Mouse (Mus musculus): ENCODE measurements around the gene Zfp605. TPM values are rescaled to one million over a fixed set of nuclear protein-coding genes. Genes with fewer than 3 reads are reported as not detected.
"Not testable (repeated sequence)": the region's sequence is repeated elsewhere in the genome, so short reads cannot be mapped to it uniquely, and the experiment has no call there.

Zfp605 gene
- polyA plus RNA-seq, 1 experiment from 2014 or later = 5.8 TPM

- H3K36me3 ChIP-seq = peaks cover 38% of the 10 kb centered on the region
- 13% methylated on average over 34 of the region's 34 CpGs for WGBS
- H3K27me3 ChIP-seq = no peaks in the 10 kb centered on the region
- peak; percentile 9; the same call in 1 of the 2 replicates for ATAC-seq (ENCODE audit: borderline replicate concordance, extremely low read depth, low FRiP score, low TSS enrichment)
- no peak overlapping the region for H3K27ac ChIP-seq
- H3K4me2 ChIP-seq = peak overlapping the region; percentile 69
- peaks cover 41% of the 10 kb centered on the region for H3K4me1 ChIP-seq
- peak overlapping the region; percentile 35 for H3K4me3 ChIP-seq
- no peaks in the 10 kb centered on the region for H3K9me3 ChIP-seq
- H3K9ac ChIP-seq = 0 out of 2 replicates have a peak overlapping the region, but pooled peaks have one; percentile 19
Measured at GRCm38 (mm10) chr5:110101716-110102347, 8.1 kb upstream of the Zfp605 start.

- Histone ChIP-seq H3K4me2 (no peak overlapping the region; the same call in 1 of the 2 replicates), H3K27ac (no peak overlapping the region), H3K9ac (no peak overlapping the region), H3K36me3 (peaks cover 38% of the 10 kb centered on the region), H3K9me3 (no peaks in the 10 kb centered on the region), H3K27me3 (no peaks in the 10 kb centered on the region), H3K4me3 (no peak overlapping the region), H3K4me1 (peaks cover 43% of the 10 kb centered on the region)
- WGBS = 85% methylated on average over 13 of the region's 13 CpGs
- no peak for ATAC-seq (ENCODE audit: borderline replicate concordance, extremely low read depth, low FRiP score, low TSS enrichment)
Measured at GRCm38 (mm10) chr5:110102429-110102828, 7.5 kb upstream of the Zfp605 start.

- WGBS = 92% methylated on average over 19 of the region's 19 CpGs
- no peak overlapping the region for H3K4me3 ChIP-seq
- H3K9ac ChIP-seq = no peak overlapping the region
- peaks cover 38% of the 10 kb centered on the region for H3K36me3 ChIP-seq
- no peak overlapping the region for H3K27ac ChIP-seq
- ATAC-seq (ENCODE audit: borderline replicate concordance, extremely low read depth, low FRiP score, low TSS enrichment) = no peak
- H3K9me3 ChIP-seq = no peaks in the 10 kb centered on the region
- H3K27me3 ChIP-seq = no peaks in the 10 kb centered on the region
- peaks cover 43% of the 10 kb centered on the region for H3K4me1 ChIP-seq
- H3K4me2 ChIP-seq = no peak overlapping the region
Measured at GRCm38 (mm10) chr5:110102853-110103625, 6.9 kb upstream of the Zfp605 start.

GRCm38 (mm10) chr5:110103901-110104615 is 5.8 kb upstream of the Zfp605 start:
- Histone ChIP-seq H3K36me3 (peaks cover 38% of the 10 kb centered on the region), H3K27ac (no peak overlapping the region), H3K27me3 (no peaks in the 10 kb centered on the region), H3K9ac (no peak overlapping the region), H3K4me3 (no peak overlapping the region), H3K9me3 (no peaks in the 10 kb centered on the region), H3K4me1 (peaks cover 37% of the 10 kb centered on the region), H3K4me2 (no peak overlapping the region)
- no peak for ATAC-seq (ENCODE audit: borderline replicate concordance, extremely low read depth, low FRiP score, low TSS enrichment)
- WGBS = 94% methylated on average over 27 of the region's 27 CpGs

- no peak overlapping the region for H3K27ac ChIP-seq
- no peak overlapping the region for H3K4me2 ChIP-seq
- peaks cover 38% of the 10 kb centered on the region for H3K36me3 ChIP-seq
- ATAC-seq (ENCODE audit: borderline replicate concordance, extremely low read depth, low FRiP score, low TSS enrichment) = no peak
- WGBS = 91% methylated on average over 36 of the region's 36 CpGs
- peaks cover 35% of the 10 kb centered on the region for H3K4me1 ChIP-seq
- no peak overlapping the region for H3K4me3 ChIP-seq
- no peak overlapping the region for H3K9ac ChIP-seq
- H3K9me3 ChIP-seq = no peaks in the 10 kb centered on the region
- no peaks in the 10 kb centered on the region for H3K27me3 ChIP-seq
Measured at GRCm38 (mm10) chr5:110104616-110105380, 5.1 kb upstream of the Zfp605 start.

- ATAC-seq (ENCODE audit: borderline replicate concordance, extremely low read depth, low FRiP score, low TSS enrichment) = no peak
- H3K27me3 ChIP-seq = no peaks in the 10 kb centered on the region
- 92% methylated on average over 26 of the region's 26 CpGs for WGBS
Measured at GRCm38 (mm10) chr5:110106140-110106871, 3.6 kb upstream of the Zfp605 start.

GRCm38 (mm10) chr5:110106901-110107564 is 2.9 kb upstream of the Zfp605 start:
- H3K27ac ChIP-seq = peak overlapping the region; percentile 98
- no peaks in the 10 kb centered on the region for H3K27me3 ChIP-seq
- H3K9me3 ChIP-seq = no peaks in the 10 kb centered on the region
- peaks cover 38% of the 10 kb centered on the region for H3K36me3 ChIP-seq
- H3K4me1 ChIP-seq = peaks cover 16% of the 10 kb centered on the region
- ATAC-seq (ENCODE audit: borderline replicate concordance, extremely low read depth, low FRiP score, low TSS enrichment) = no peak; the same call in 1 of the 2 replicates
- WGBS = 14% methylated on average over 41 of the region's 41 CpGs
- peak overlapping the region; percentile 79 for H3K9ac ChIP-seq
- H3K4me3 ChIP-seq = peak overlapping the region; percentile 78
- peak overlapping the region; percentile 84 for H3K4me2 ChIP-seq

More at GRCm38 (mm10) chr5:110106140-110106871, 3.6 kb upstream of the Zfp605 start:
- Histone ChIP-seq H3K9ac (no peak overlapping the region; the same call in 1 of the 2 replicates), H3K4me2 (peak overlapping the region; percentile 84), H3K36me3 (peaks cover 38% of the 10 kb centered on the region), H3K4me3 (peak overlapping the region; percentile 78), H3K27ac (no peak overlapping the region), H3K4me1 (peaks cover 24% of the 10 kb centered on the region), H3K9me3 (no peaks in the 10 kb centered on the region)

- H3K9ac ChIP-seq = peak within 1 kb of the TSS; percentile 79
- H3K4me2 ChIP-seq = peak within 1 kb of the TSS; percentile 84
- H3K27me3 ChIP-seq = no peaks in the 10 kb centered on the region
- WGBS = under 1% methylated on average over 66 of the region's 71 CpGs
- peaks cover 14% of the 10 kb centered on the region for H3K4me1 ChIP-seq
- H3K36me3 ChIP-seq = peaks cover 38% of the 10 kb centered on the region
- peak within 1 kb of the TSS; percentile 78 for H3K4me3 ChIP-seq
- peak; percentile 88 for ATAC-seq (ENCODE audit: borderline replicate concordance, extremely low read depth, low FRiP score, low TSS enrichment)
- no peaks in the 10 kb centered on the region for H3K9me3 ChIP-seq
- peak within 1 kb of the TSS; percentile 98 for H3K27ac ChIP-seq
Measured at GRCm38 (mm10) chr5:110107581-110108304, 2.1 kb upstream of the Zfp605 start, which contains the start of gene Gtpbp6. TSS of gene Gtpbp6 (minus strand) at chr5:110108197.

- H3K36me3 ChIP-seq = peaks cover 33% of the 10 kb centered on the region
- no peak overlapping the region for H3K9ac ChIP-seq
- peak overlapping the region; percentile 98 for H3K27ac ChIP-seq
- WGBS = 0% methylated on average over 7 of the region's 7 CpGs
- peak overlapping the region; percentile 84 for H3K4me2 ChIP-seq
- no peaks in the 10 kb centered on the region for H3K27me3 ChIP-seq
- H3K4me3 ChIP-seq = peak overlapping the region; percentile 78
- H3K4me1 ChIP-seq = peaks cover 14% of the 10 kb centered on the region
- no peaks in the 10 kb centered on the region for H3K9me3 ChIP-seq
- ATAC-seq (ENCODE audit: borderline replicate concordance, extremely low read depth, low FRiP score, low TSS enrichment) = no peak
Measured at GRCm38 (mm10) chr5:110108305-110108628, 1.6 kb upstream of the Zfp605 start.

GRCm38 (mm10) chr5:110122380-110122779 is 12.5 kb downstream of the Zfp605 start:
- not testable (repeated sequence) for ATAC-seq (ENCODE audit: borderline replicate concordance, extremely low read depth, low FRiP score, low TSS enrichment); H3K4me3 ChIP-seq; H3K4me2 ChIP-seq; H3K9me3 ChIP-seq; H3K4me1 ChIP-seq; H3K27me3 ChIP-seq; H3K9ac ChIP-seq; H3K27ac ChIP-seq
- 86% methylated on average over 3 of the region's 3 CpGs for WGBS
- peaks cover 12% of the 10 kb centered on the region; the same call in 1 of the 2 replicates for H3K36me3 ChIP-seq
